Mouse (Mus musculus) B cell, adult 2 months (primary cell): Measurements from ENCODE around the gene Akap2.

Experiments used
- DNase-seq, 2 experiments: peaks; one replicate each; pipeline ENCODE4 v3.0.0; 2022

Akap2 gene

GRCm38 (mm10) chr4:57916201-57916661, 198.8 kb downstream of the Akap2 start, which contains the start of gene D630039A03Rik:
Gene D630039A03Rik, minus strand, starts transcription at chr4:57916297.
- DNase-seq, result no peak

- no peak for DNase-seq
Observed at GRCm38 (mm10) chr4:57916711-57917110, 199.3 kb downstream of the Akap2 start.

- DNase-seq, result no peak
Observed at GRCm38 (mm10) chr4:57919494-57920423, 202.3 kb downstream of the Akap2 start.

- no peak for DNase-seq
Observed at GRCm38 (mm10) chr4:57920522-57920921, 203.1 kb downstream of the Akap2 start.

GRCm38 (mm10) chr4:57922171-57922570, 204.7 kb downstream of the Akap2 start:
- no peak for DNase-seq

- no peak for DNase-seq
Observed at GRCm38 (mm10) chr4:57924556-57925071, 207.2 kb downstream of the Akap2 start.

GRCm38 (mm10) chr4:57927464-57928205, 210.2 kb downstream of the Akap2 start:
- DNase-seq, result peak; percentile 17 to 30

- DNase-seq, result no peak
Observed at GRCm38 (mm10) chr4:57930559-57931170, 213.2 kb downstream of the Akap2 start.

GRCm38 (mm10) chr4:57934181-57934580, 216.7 kb downstream of the Akap2 start:
- no peak for DNase-seq

GRCm38 (mm10) chr4:57937292-57937691, 219.8 kb downstream of the Akap2 start:
- DNase-seq, result no peak

- no peak for DNase-seq
Observed at GRCm38 (mm10) chr4:57940631-57941030, 223.2 kb downstream of the Akap2 start.

GRCm38 (mm10) chr4:57942892-57943291, 225.4 kb downstream of the Akap2 start:
- DNase-seq, result no peak
